Mouse (Mus musculus): ENCODE measurements around the gene Gm5788. TPM values are rescaled to one million over a fixed set of nuclear protein-coding genes. Genes with fewer than 3 reads are reported as not detected.

Gm5788 gene
- polyA plus RNA-seq, 1 experiment = not detected

- 80% methylated on average over 3 of the region's 3 CpGs for WGBS
These were observed 49.4 kb downstream of the Gm5788 start for GRCm38 (mm10) chr12:87543927-87544326.

More at GRCm38 (mm10) chr12:87543927-87544326, 49.4 kb downstream of the Gm5788 start:
- Histone ChIP-seq H3K4me1 (ENCODE audit: control insufficient read depth, insufficient read depth, low read length) (no peaks in the 10 kb centered on the region), H3K4me3 (replicated peaks; ENCODE audit: extremely low read depth, low read depth, low read length) (no peak overlapping the region)
- TF ChIP-seq POLR2A (IDR thresholded peaks at IDR 0.05; ENCODE audit: borderline replicate concordance, extremely low read depth, low read depth, low read length) (no peak), CTCF (IDR thresholded peaks at IDR 0.05; ENCODE audit: insufficient read depth, low read length) (no peak)
- DNase-seq = no peak

Other genes with a start within 250 kb of the Gm5788 start
- gene Vipas39, start 228.5 kb upstream of the Gm5788 start, polyA plus RNA-seq (2012; rRNA removed) = 17.1 and 23.3 TPM in 2 replicates
- 46.6 and 53.5 TPM in 2 replicates for gene Ahsa1, start 228.2 kb upstream of the Gm5788 start, polyA plus RNA-seq (2012; rRNA removed)
- 0.38 and 0.56 TPM in 2 replicates for gene Ism2, start 195.0 kb upstream of the Gm5788 start, polyA plus RNA-seq (2012; rRNA removed)
- 18.6 and 35.0 TPM in 2 replicates for gene Sptlc2, start 106.4 kb upstream of the Gm5788 start, polyA plus RNA-seq (2012; rRNA removed)
- 8.4 and 11.3 TPM in 2 replicates for gene Slirp, start 50.8 kb upstream of the Gm5788 start, polyA plus RNA-seq (2012; rRNA removed)
- gene Alkbh1, start 50.7 kb upstream of the Gm5788 start, polyA plus RNA-seq (2012; rRNA removed) = 10.2 and 10.8 TPM in 2 replicates
- gene Snw1, start 22.4 kb upstream of the Gm5788 start, polyA plus RNA-seq (2012; rRNA removed) = 7.0 and 11.0 TPM in 2 replicates
- gene Gm8300, start 19.6 kb downstream of the Gm5788 start, polyA plus RNA-seq (2012; rRNA removed) = not detected in 2 replicates
- not detected in 2 replicates for gene Oog1, start 108.0 kb downstream of the Gm5788 start, polyA plus RNA-seq (2012; rRNA removed)
- gene Gm4027, start 124.1 kb downstream of the Gm5788 start, polyA plus RNA-seq (2012; rRNA removed) = not detected in 2 replicates
- not detected in 2 replicates for gene Gm16381, start 149.9 kb downstream of the Gm5788 start, polyA plus RNA-seq (2012; rRNA removed)